Comparison of ENCODE assay signal across 17 mouse cellular contexts in the genomic region with DNA sequence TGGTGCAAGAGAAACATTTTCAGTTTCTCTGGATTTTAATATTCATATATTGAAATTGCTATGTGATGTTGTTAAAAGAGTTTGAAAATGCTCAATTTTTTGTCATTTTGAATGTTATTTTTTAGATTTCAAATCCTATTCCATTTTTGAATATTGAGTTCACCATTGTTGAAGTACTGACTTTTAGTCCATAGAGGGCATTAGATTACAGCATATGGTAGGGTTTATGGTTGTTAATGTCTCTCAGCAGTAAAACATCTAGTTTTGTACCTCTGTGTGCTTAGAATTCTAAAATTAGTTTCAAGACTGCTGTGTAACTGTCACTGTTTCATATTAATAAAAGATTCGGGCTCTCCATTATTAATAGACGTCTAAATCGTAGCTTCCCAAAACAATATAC. TPM values are rescaled to one million over a fixed set of nuclear protein-coding genes. Genes with fewer than 3 reads are reported as not detected.
A peak's percentile ranks its signal among the peaks of the same experiment; 100 is the strongest.
DNase-seq lines count a peak whose midpoint lies in the region; ATAC-seq and TF ChIP-seq lines count a peak whose summit lies in the region.
"Had no signal": no experiment of that assay in that cellular context is flagged by ENCODE, and none has a peak within 500 bp of the region (broad histone marks: within the 10 kb centered on the region; RNA-seq: fewer than 3 reads in every experiment).

No protein-coding gene starts in this region.

- peaks cover 9% of the 10 kb centered on the region; the same call in 1 of the 2 replicates for H3K36me3 ChIP-seq in heart, adult 2 months (ENCODE audit: control insufficient read depth, insufficient read depth, low read length)
- no peaks in the 10 kb centered on the region for H3K36me3 ChIP-seq in liver, embryonic 14.5 days (replicated peaks; ENCODE audit: control insufficient read depth, insufficient read depth, low read depth)
- no peaks in the 10 kb centered on the region; the same call in 1 of the 2 replicates for H3K36me3 ChIP-seq in liver, embryonic 11.5 days (ENCODE audit: control insufficient read depth, insufficient read depth, low read length)
- H3K36me3 ChIP-seq in E14TG2a.4 (ENCODE audit: insufficient read depth, low read length): peaks cover 27% of the 10 kb centered on the region

- 64% methylated on average over 3 of the region's 3 CpGs for WGBS in heart, adult 2 months
- 83% methylated on average over 3 of the region's 3 CpGs for WGBS in liver, embryonic 14.5 days (ENCODE audit: insufficient replicate concordance)
- 93% methylated on average over 3 of the region's 3 CpGs for WGBS in liver, embryonic 11.5 days
- 75% methylated on average over 3 of the region's 3 CpGs for whole genome bisulfite sequencing in cerebellum, adult 2 months

- H3K4me1 ChIP-seq in heart, adult 2 months (ENCODE audit: control insufficient read depth, insufficient read depth, low read length): peaks cover 3% of the 10 kb centered on the region
- no peaks in the 10 kb centered on the region for H3K4me1 ChIP-seq in liver, embryonic 14.5 days (replicated peaks; ENCODE audit: control insufficient read depth in 2 of 2, insufficient read depth in 2 of 2, low read length in 1 of 2)
- H3K4me1 ChIP-seq in liver, embryonic 11.5 days (replicated peaks; ENCODE audit: control insufficient read depth, insufficient read depth, low read length): no peaks in the 10 kb centered on the region
- H3K4me1 ChIP-seq in E14TG2a.4 (replicated peaks; ENCODE audit: low read depth, low read length): peaks cover 89% of the 10 kb centered on the region
- no peaks in the 10 kb centered on the region for H3K4me1 ChIP-seq in cerebellum, adult 2 months (ENCODE audit: control insufficient read depth, insufficient read depth, low read length)
- H3K4me1 ChIP-seq: hindbrain, embryonic 10.5 days; midbrain, embryonic 12.5 days had no signal

- H3K4me2 ChIP-seq in liver, embryonic 14.5 days (ENCODE audit: low read depth): no peak overlapping the region
- no peak overlapping the region for H3K4me2 ChIP-seq in liver, embryonic 11.5 days
- H3K4me2 ChIP-seq: midbrain, embryonic 12.5 days; neural tube, embryonic 13.5 days had no signal

- H3K27me3 ChIP-seq in heart, adult 2 months (ENCODE audit: control insufficient read depth, insufficient read depth, low read length): no peaks in the 10 kb centered on the region
- H3K27me3 ChIP-seq in liver, embryonic 14.5 days (ENCODE audit: control insufficient read depth, insufficient read depth, low read length): no peaks in the 10 kb centered on the region
- H3K27me3 ChIP-seq in liver, embryonic 11.5 days (replicated peaks; ENCODE audit: control insufficient read depth, insufficient read depth, low read length): no peaks in the 10 kb centered on the region
- H3K27me3 ChIP-seq in E14TG2a.4 (ENCODE audit: insufficient read depth, low read length): no peaks in the 10 kb centered on the region
- no peaks in the 10 kb centered on the region for H3K27me3 ChIP-seq in cerebellum, adult 2 months (ENCODE audit: control insufficient read depth, insufficient read depth, low read length)
- H3K27me3 ChIP-seq: midbrain, embryonic 12.5 days; neural tube, embryonic 13.5 days had no signal

- peak; percentile 70 for TF ChIP-seq CTCF in heart, adult 2 months (IDR thresholded peaks at IDR 0.05)
- TF ChIP-seq CTCF in liver, embryonic 14.5 days (IDR thresholded peaks at IDR 0.05; ENCODE audit: low read depth): peak; percentile 14; the same call in 1 of the 2 replicates
- TF ChIP-seq CTCF in E14TG2a.4 (conservative IDR thresholded peaks at IDR 0.05; ENCODE audit: low read length): peak; percentile 32
- no peak; the same call in 1 of the 2 replicates for TF ChIP-seq CTCF in cerebellum, adult 2 months (IDR thresholded peaks at IDR 0.05; ENCODE audit: borderline replicate concordance, insufficient read depth, low read depth, low read length)

- H3K9ac ChIP-seq in heart, adult 2 months (ENCODE audit: low read depth, low read length): no peak overlapping the region
- no peak overlapping the region for H3K9ac ChIP-seq in liver, embryonic 14.5 days (replicated peaks)
- no peak overlapping the region for H3K9ac ChIP-seq in liver, embryonic 11.5 days (ENCODE audit: low read depth, low read length)
- H3K9ac ChIP-seq: midbrain, embryonic 12.5 days; neural tube, embryonic 13.5 days had no signal

- TF ChIP-seq POLR2A in heart, adult 2 months (IDR thresholded peaks at IDR 0.05; ENCODE audit: insufficient read depth, low read depth, low read length): no peak
- no peak for TF ChIP-seq POLR2A in cerebellum, adult 2 months (IDR thresholded peaks at IDR 0.05; ENCODE audit: borderline replicate concordance, insufficient read depth, low read length)

- H3K4me3 ChIP-seq in heart, adult 2 months: no peak overlapping the region
- no peak overlapping the region for H3K4me3 ChIP-seq in liver, embryonic 14.5 days (ENCODE audit: insufficient read depth in 1 of 2, low read depth in 2 of 2, low read length in 2 of 2)
- H3K4me3 ChIP-seq in liver, embryonic 11.5 days (ENCODE audit: low read depth, low read length): no peak overlapping the region
- H3K4me3 ChIP-seq in E14TG2a.4 (replicated peaks; ENCODE audit: low read length): peak overlapping the region; percentile 53
- H3K4me3 ChIP-seq in cerebellum, adult 2 months (replicated peaks; ENCODE audit: insufficient read depth, low read depth, low read length): no peak overlapping the region
- H3K4me3 ChIP-seq: embryonic facial prominence, embryonic 10.5 days; hindbrain, embryonic 10.5 days; midbrain, embryonic 12.5 days; neural tube, embryonic 13.5 days had no signal

- no peak for ATAC-seq in liver, embryonic 14.5 days (ENCODE audit: insufficient read depth)
- no peak for ATAC-seq in liver, embryonic 11.5 days (replicated peaks; ENCODE audit: low FRiP score)
- 0 out of 2 replicates have a peak, but pooled peaks have one; percentile 36 for ATAC-seq in megakaryocyte progenitor cell, adult 5-6 weeks (replicated peaks; ENCODE audit: poor library complexity)
- ATAC-seq: inflammation-experienced regulatory T-cells, adult 6 months had no signal

- TF ChIP-seq EP300 in heart, adult 2 months (IDR thresholded peaks at IDR 0.05; ENCODE audit: insufficient read depth, low read depth, low read length): no peak
- TF ChIP-seq EP300 in liver, embryonic 14.5 days (IDR thresholded peaks at IDR 0.05; ENCODE audit: low read depth): no peak

- intact Hi-C loops in heart, adult 2 months (cut with DNase I): loop anchor here (2.0 to 10.0 kb wide), 2 partner anchors 447 to 939 kb away; no protein-coding TSS in a partner anchor

- DNase-seq in heart, adult 2 months: no peak
- no peak for DNase-seq in heart, postnatal 4 days
- DNase-seq in liver, embryonic 14.5 days (ENCODE audit: low read depth in 3 of 3, low spot score in 3 of 3): no peak
- DNase-seq in liver, embryonic 11.5 days (ENCODE audit: low spot score): no peak
- no peak for DNase-seq in Muller cell, postnatal 12 days (ENCODE audit: inconsistent ontology term)
- no peak for DNase-seq in cerebellum, adult 2 months
- DNase-seq: cerebellum, adult 11-12 months; gastrocnemius, postnatal 14 days; thymus, postnatal 4 days had no signal

- no peaks in the 10 kb centered on the region for H3K9me3 ChIP-seq in liver, embryonic 14.5 days (ENCODE audit: control insufficient read depth, low read length)
- H3K9me3 ChIP-seq in liver, embryonic 11.5 days (ENCODE audit: control insufficient read depth, low read length): no peaks in the 10 kb centered on the region
- H3K9me3 ChIP-seq in E14TG2a.4 (ENCODE audit: low read length): no peaks in the 10 kb centered on the region
- H3K9me3 ChIP-seq: embryonic facial prominence, embryonic 10.5 days; hindbrain, embryonic 10.5 days; midbrain, embryonic 12.5 days; neural tube, embryonic 13.5 days had no signal

- peaks cover 1% of the 10 kb centered on the region for H3K79me2 ChIP-seq in heart, adult 2 months (replicated peaks; ENCODE audit: control insufficient read depth, insufficient read depth, low read length)

- H3K27ac ChIP-seq in heart, adult 2 months: no peak overlapping the region
- no peak overlapping the region for H3K27ac ChIP-seq in liver, embryonic 14.5 days
- H3K27ac ChIP-seq in liver, embryonic 11.5 days (ENCODE audit: low read depth, low read length): no peak overlapping the region
- no peak overlapping the region for H3K27ac ChIP-seq in cerebellum, adult 2 months (ENCODE audit: insufficient read depth, low read length)
- H3K27ac ChIP-seq: embryonic facial prominence, embryonic 10.5 days; hindbrain, embryonic 10.5 days; macrophage; midbrain, embryonic 12.5 days; neural tube, embryonic 13.5 days had no signal

RNA-seq across cellular contexts. Expression of a gene that starts 22.8 kb away (rescaled TPM):
- total RNA-seq in heart, adult 2 months (2021): 10 to 100 TPM; 82.5 to 85.3 TPM
- 31.1 and 51.5 TPM in 2 replicates for polyA plus RNA-seq in heart, adult 2 months (2012; rRNA removed)
- total RNA-seq in heart, postnatal 4 days (2021): 100 to 1,000 TPM; 231 to 239 TPM
- polyA plus RNA-seq in liver, embryonic 14.5 days (2012; rRNA removed): 14.0 and 21.4 TPM in 2 replicates
- 10.2 and 11.5 TPM in 2 replicates for polyA plus RNA-seq in liver, embryonic 14.5 days (2014; fragmentation: Nextera tagmentation; extraction: Ambion mirVana)
- polyA plus RNA-seq in liver, embryonic 11.5 days (2014; fragmentation: Nextera tagmentation; extraction: Ambion mirVana): 23.4 and 24.6 TPM in 2 replicates
- total RNA-seq in megakaryocyte progenitor cell, adult 5-6 weeks (2015): 61.2 and 72.2 TPM in 2 replicates
- total RNA-seq in megakaryocyte progenitor cell, adult 5-6 weeks (2017): 64.1 and 72.3 TPM in 2 replicates
- polyA plus RNA-seq in cerebellum, adult 2 months (2012; rRNA removed): 370 and 418 TPM in 2 replicates
